Mouse (Mus musculus) adrenal gland, postnatal 0 days (tissue): ENCODE results near the gene Xpnpep3. TPM values are rescaled to one million over a fixed set of nuclear protein-coding genes. Genes with fewer than 3 reads are reported as not detected.

Source experiments
- polyA plus RNA-seq: library from polyadenylated mRNA; unstranded; fragments of >200 nt; fragmentation: Nextera tagmentation; extraction: Ambion mirVana; gene quantifications from 2 replicates; pipeline ENCODE4 v1.2.1, GENCODE M21; 2015

Xpnpep3 gene
- polyA plus RNA-seq: 5.3 and 6.7 TPM in 2 replicates

GRCm38 (mm10) chr15:81399638-81400315 is at the start of gene Xpnpep3, which contains the start of gene St13:
Gene Xpnpep3, plus strand, starts transcription at chr15:81400138.
Gene St13, minus strand, starts transcription at chr15:81400077.

GRCm38 (mm10) chr15:81360345-81361021 is 39.5 kb upstream of the Xpnpep3 start, which contains the start of gene Slc25a17:
Gene Slc25a17, minus strand, starts transcription at chr15:81360812.

GRCm38 (mm10) chr15:81408199-81408598 is 8.3 kb downstream of the Xpnpep3 start, which contains the start of gene Dnajb7:
Gene Dnajb7, minus strand, starts transcription at chr15:81408299.

GRCm38 (mm10) chr15:81465901-81466737 is 66.2 kb downstream of the Xpnpep3 start, which contains the start of gene Rbx1:
Gene Rbx1, plus strand, starts transcription at chr15:81466296.

Other genes starting within 250 kb of the Xpnpep3 start
- gene Mrtfa, start 209.4 kb upstream of the Xpnpep3 start, polyA plus RNA-seq: 16.9 TPM in 2 replicates
- 1.1 and 1.2 TPM in 2 replicates for gene Mchr1, start 164.6 kb upstream of the Xpnpep3 start, polyA plus RNA-seq
- 80.1 and 105 TPM in 2 replicates for gene Slc25a17, start 39.3 kb upstream of the Xpnpep3 start, polyA plus RNA-seq
- 113 and 141 TPM in 2 replicates for gene St13, start 61 bp upstream of the Xpnpep3 start, polyA plus RNA-seq
- 0.27 and 1.5 TPM in 2 replicates for gene Dnajb7, start 8.2 kb downstream of the Xpnpep3 start, polyA plus RNA-seq
- gene Rbx1, start 66.2 kb downstream of the Xpnpep3 start, polyA plus RNA-seq: 552 and 576 TPM in 2 replicates
- 12.5 and 17.4 TPM in 2 replicates for gene Ep300, start 185.2 kb downstream of the Xpnpep3 start, polyA plus RNA-seq